Mouse (Mus musculus) mouse trophoblast stem cell (cell line): ENCODE data around the gene E2f8.

Source experiments
- in situ Hi-C, 2 experiments: fragments of 300-500 bp; cut with MseI, MboI; formaldehyde crosslinking; loops; 2 replicates in 1 of 2; 3 replicates in 1 of 2; pipeline ENCODE4 v1.15.1; 2025

Gene E2f8

DNA sequence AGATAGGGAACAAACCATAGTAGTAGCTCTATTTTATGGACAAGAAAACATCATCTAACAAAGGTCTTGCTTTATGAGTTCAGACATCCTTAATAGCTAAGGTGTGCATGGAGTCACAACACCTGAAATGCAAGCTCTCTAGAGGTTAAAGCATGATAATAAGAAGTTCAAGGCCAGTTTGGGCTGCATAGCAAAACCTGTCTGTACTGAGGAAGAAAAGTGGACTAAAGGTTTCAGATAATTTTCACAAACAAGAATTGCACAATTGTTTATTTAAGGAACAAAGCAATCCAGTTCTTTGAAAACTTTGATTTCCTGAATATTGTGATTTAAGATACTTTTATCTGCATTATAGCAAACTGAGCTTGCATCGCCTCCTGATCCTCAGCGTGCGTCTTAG, 57.8 kb downstream of the E2f8 start:
- in situ Hi-C loops = no loop called here

DNA sequence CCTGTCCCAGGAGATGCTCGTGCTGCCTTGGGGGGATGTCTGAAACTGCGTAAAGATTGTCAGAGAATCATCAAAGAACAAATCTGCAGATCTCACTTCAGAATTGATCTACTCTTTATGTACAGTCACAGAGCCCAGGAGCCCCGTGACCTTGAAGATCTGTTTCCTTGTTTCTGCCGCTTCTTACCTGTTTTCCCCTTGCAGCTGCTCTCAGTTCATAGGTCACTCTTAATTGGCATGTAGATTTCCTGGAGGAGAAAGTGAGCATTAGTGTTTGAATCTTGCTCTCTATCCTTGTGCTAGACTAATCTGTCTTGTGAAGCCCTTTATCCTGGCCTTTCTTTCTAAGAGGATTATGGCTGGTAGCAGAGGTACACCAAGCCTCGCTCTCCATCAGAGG, 59.7 kb downstream of the E2f8 start:
- in situ Hi-C loops = no loop called here
